Mouse (Mus musculus) thymus, postnatal 14 days (tissue): Measurements from ENCODE around the gene Tns3.
A peak's percentile ranks its signal among the peaks of the same experiment; 100 is the strongest.

Experiments used
- DNase-seq: peaks from one replicate; pipeline ENCODE4 v3.0.0; 2021

Tns3 gene

GRCm38 (mm10) chr11:8467403-8468160 lies 196.8 kb downstream of the Tns3 start:
- DNase-seq: no peak

- no peak for DNase-seq
Observed at GRCm38 (mm10) chr11:8463866-8464265, 200.5 kb downstream of the Tns3 start.

- DNase-seq: no peak
Observed at GRCm38 (mm10) chr11:8462827-8463405, 201.4 kb downstream of the Tns3 start.

GRCm38 (mm10) chr11:8460835-8461234 lies 203.5 kb downstream of the Tns3 start:
- no peak for DNase-seq

- DNase-seq: no peak
Observed at GRCm38 (mm10) chr11:8457951-8458350, 206.4 kb downstream of the Tns3 start.

GRCm38 (mm10) chr11:8456586-8457285 lies 207.6 kb downstream of the Tns3 start:
- DNase-seq: no peak

- DNase-seq: no peak
Observed at GRCm38 (mm10) chr11:8455650-8456049, 208.7 kb downstream of the Tns3 start.

- DNase-seq: no peak
Observed at GRCm38 (mm10) chr11:8453252-8453651, 211.1 kb downstream of the Tns3 start.

GRCm38 (mm10) chr11:8451597-8452201 lies 212.6 kb downstream of the Tns3 start:
- no peak for DNase-seq

GRCm38 (mm10) chr11:8450540-8450939 lies 213.8 kb downstream of the Tns3 start:
- DNase-seq: no peak

GRCm38 (mm10) chr11:8445915-8446356 lies 218.4 kb downstream of the Tns3 start:
- peak; percentile 9 for DNase-seq

- no peak for DNase-seq
Observed at GRCm38 (mm10) chr11:8444759-8445422, 219.4 kb downstream of the Tns3 start.

GRCm38 (mm10) chr11:8443539-8444292 lies 220.6 kb downstream of the Tns3 start:
- peak; percentile 9 for DNase-seq

- no peak for DNase-seq
Observed at GRCm38 (mm10) chr11:8440706-8441105, 223.6 kb downstream of the Tns3 start.

- no peak for DNase-seq
Observed at GRCm38 (mm10) chr11:8440221-8440620, 224.1 kb downstream of the Tns3 start.

- DNase-seq: no peak
Observed at GRCm38 (mm10) chr11:8439035-8439434, 225.3 kb downstream of the Tns3 start.

GRCm38 (mm10) chr11:8438269-8438668 lies 226.1 kb downstream of the Tns3 start:
- no peak for DNase-seq

GRCm38 (mm10) chr11:8435101-8435500 lies 229.2 kb downstream of the Tns3 start:
- DNase-seq: no peak

- no peak for DNase-seq
Observed at GRCm38 (mm10) chr11:8434366-8434765, 230.0 kb downstream of the Tns3 start.

GRCm38 (mm10) chr11:8433443-8433842 lies 230.9 kb downstream of the Tns3 start:
- DNase-seq: no peak

GRCm38 (mm10) chr11:8432941-8433340 lies 231.4 kb downstream of the Tns3 start:
- no peak for DNase-seq

GRCm38 (mm10) chr11:8427660-8428059 lies 236.7 kb downstream of the Tns3 start:
- no peak for DNase-seq
